Mouse (Mus musculus) liver, embryonic 11.5 days (tissue): Measurements from ENCODE around the gene Hprt. TPM values are rescaled to one million over a fixed set of nuclear protein-coding genes. Genes with fewer than 3 reads are reported as not detected.

ENCODE experiments used
- ATAC-seq: fragments of 200-750 bp; cut with Nextera tagmentation; replicated peaks from 2 replicates; pipeline ENCODE4 v1.8.0; 2017; ENCODE audit warnings: moderate number of reproducible peaks, mild to moderate bottlenecking, moderate TSS enrichment, moderate library complexity; ENCODE audit not compliant: low FRiP score
- DNase-seq: peaks from one replicate; pipeline ENCODE4 v3.0.0-alpha.2; 2017; ENCODE audit warnings: low spot score
- H3K27ac ChIP-seq: fragments of 300-500 bp; sonication (generic); 2 replicates; pipeline ENCODE4 v1.5.1; 2014; ENCODE audit warnings: mild to moderate bottlenecking, low read depth, low read length, control low read depth
- H3K27me3 ChIP-seq: fragments of 300-500 bp; sonication (generic); replicated peaks from 2 replicates; pipeline ENCODE4 v1.6.1; 2014; ENCODE audit warnings: low read length, mixed read lengths; ENCODE audit not compliant: control insufficient read depth, insufficient read depth
- H3K36me3 ChIP-seq: fragments of 300-500 bp; sonication (generic); 2 replicates; pipeline ENCODE4 v1.6.1; 2014; ENCODE audit warnings: mild to moderate bottlenecking, low read length, moderate library complexity, mixed read lengths; ENCODE audit not compliant: control insufficient read depth, insufficient read depth
- H3K4me1 ChIP-seq: fragments of 300-500 bp; sonication (generic); replicated peaks from 2 replicates; pipeline ENCODE4 v1.6.1; 2014; ENCODE audit warnings: low read length, mixed read lengths; ENCODE audit not compliant: control insufficient read depth, insufficient read depth
- H3K4me2 ChIP-seq: fragments of 300-500 bp; sonication (generic); 2 replicates; pipeline ENCODE4 v1.6.1; 2014; ENCODE audit warnings: mild to moderate bottlenecking, control low read depth, moderate library complexity
- H3K4me3 ChIP-seq: fragments of 300-500 bp; sonication (generic); 2 replicates; pipeline ENCODE4 v1.5.1; 2014; ENCODE audit warnings: low read depth, low read length, control low read depth
- H3K9ac ChIP-seq: fragments of 300-500 bp; sonication (generic); 2 replicates; pipeline ENCODE4 v1.6.1; 2014; ENCODE audit warnings: low read depth, low read length, control low read depth
- H3K9me3 ChIP-seq: fragments of 300-500 bp; sonication (generic); 2 replicates; pipeline ENCODE4 v1.6.1; 2016; ENCODE audit warnings: low read length, inconsistent platforms, mixed read lengths; ENCODE audit not compliant: control insufficient read depth
- whole genome bisulfite sequencing: fragments of 180-500 bp; shearing (Covaris S2); extraction: QIAGEN DNeasy Blood & Tissue Kit; methylation state at CpG from one replicate; pipeline ENCODE4 v1.1.7; 2014; 5-methylcytosine and 5-hydroxymethylcytosine counted together
- polyA plus RNA-seq: library from polyadenylated mRNA; unstranded; fragments of >200 nt; fragmentation: Nextera tagmentation; extraction: Ambion mirVana; gene quantifications from 2 replicates; pipeline ENCODE4 v1.2.1, GENCODE M21; 2014

Gene Hprt
- polyA plus RNA-seq, 1 experiment from 2014 or later, result 300 TPM

DNA sequence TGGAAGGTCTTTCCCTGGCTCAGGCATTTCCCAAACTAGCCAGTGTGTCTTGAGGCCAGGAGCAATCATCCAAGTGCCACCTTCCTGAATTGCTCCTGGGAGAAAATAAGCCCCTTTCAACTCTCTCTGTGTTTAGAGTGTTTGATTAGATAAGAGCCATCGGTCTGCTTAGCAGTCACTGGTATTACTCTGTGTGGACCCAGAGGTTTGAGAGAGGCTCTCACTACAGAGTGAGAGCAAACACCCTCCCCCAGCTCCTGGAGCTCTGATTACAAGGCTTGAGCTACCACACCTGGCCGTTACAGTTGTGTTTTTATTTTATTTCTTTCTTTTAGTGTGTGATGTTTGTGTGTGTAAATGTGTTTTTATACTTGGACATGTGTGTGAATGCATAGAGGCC lies 59.0 kb downstream of the Hprt start:
- H3K9ac ChIP-seq, result no peak overlapping the region
- H3K36me3 ChIP-seq, result no peaks in the 10 kb centered on the region
- no peaks in the 10 kb centered on the region; the same call in 1 of the 2 replicates for H3K4me1 ChIP-seq
- ATAC-seq, result peak; percentile 54; the same call in 1 of the 2 replicates
- 23% methylated on average over 2 of the region's 2 CpGs for WGBS
- H3K9me3 ChIP-seq, result no peaks in the 10 kb centered on the region
- no peak overlapping the region for H3K27ac ChIP-seq
- H3K4me3 ChIP-seq, result no peak overlapping the region
- H3K4me2 ChIP-seq, result no peak overlapping the region
- DNase-seq, result no peak
- H3K27me3 ChIP-seq, result no peaks in the 10 kb centered on the region

DNA sequence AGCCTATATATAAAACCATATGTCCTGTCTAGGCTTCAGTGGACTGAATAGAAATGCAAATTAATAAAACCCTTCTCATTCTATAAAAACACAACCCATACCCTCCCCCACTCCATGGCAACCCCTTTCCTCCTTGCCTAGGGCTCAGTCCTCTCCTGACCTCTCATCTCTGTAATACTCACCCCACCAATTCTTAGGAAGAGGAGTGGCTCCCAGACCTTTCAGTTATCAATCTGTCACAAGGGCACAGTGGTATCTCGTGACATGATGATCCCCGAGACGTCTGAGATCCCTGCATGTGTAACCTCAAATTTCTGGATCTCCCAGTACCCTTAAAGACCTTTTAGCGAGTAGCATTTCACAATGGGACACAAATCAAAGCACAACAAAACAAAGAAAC lies 61.3 kb downstream of the Hprt start:
- Histone ChIP-seq H3K4me1 (no peaks in the 10 kb centered on the region; the same call in 1 of the 2 replicates), H3K4me3 (no peak overlapping the region), H3K27me3 (no peaks in the 10 kb centered on the region), H3K9ac (no peak overlapping the region), H3K27ac (no peak overlapping the region), H3K4me2 (no peak overlapping the region), H3K36me3 (no peaks in the 10 kb centered on the region), H3K9me3 (no peaks in the 10 kb centered on the region)
- 33% methylated on average over 4 of the region's 4 CpGs for WGBS
- no peak for DNase-seq
- ATAC-seq, result no peak

DNA sequence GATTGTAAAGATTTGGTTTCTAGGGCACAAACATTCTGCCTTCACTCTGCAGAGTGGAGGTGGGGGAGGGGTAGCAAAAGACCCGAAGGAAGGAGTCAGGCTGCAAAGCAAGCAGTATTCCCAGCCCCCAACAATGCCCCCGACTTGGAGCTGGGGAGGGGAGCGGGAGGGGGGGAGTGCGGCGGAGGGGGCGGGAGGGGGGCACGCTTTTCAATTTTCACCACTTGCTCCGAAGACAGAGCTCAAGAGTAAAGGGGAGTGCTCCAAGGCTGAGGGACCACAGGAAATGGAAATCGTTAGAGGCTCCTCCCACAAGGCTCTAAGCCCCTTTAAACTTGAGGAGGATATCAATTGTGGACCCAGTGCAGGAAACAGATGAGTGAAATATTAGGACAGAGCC lies 62.4 kb downstream of the Hprt start:
- Histone ChIP-seq H3K4me3 (peak overlapping the region; percentile 28), H3K27me3 (no peaks in the 10 kb centered on the region)
- ATAC-seq, result 0 out of 2 replicates have a peak, but pooled peaks have one; percentile 16

DNA sequence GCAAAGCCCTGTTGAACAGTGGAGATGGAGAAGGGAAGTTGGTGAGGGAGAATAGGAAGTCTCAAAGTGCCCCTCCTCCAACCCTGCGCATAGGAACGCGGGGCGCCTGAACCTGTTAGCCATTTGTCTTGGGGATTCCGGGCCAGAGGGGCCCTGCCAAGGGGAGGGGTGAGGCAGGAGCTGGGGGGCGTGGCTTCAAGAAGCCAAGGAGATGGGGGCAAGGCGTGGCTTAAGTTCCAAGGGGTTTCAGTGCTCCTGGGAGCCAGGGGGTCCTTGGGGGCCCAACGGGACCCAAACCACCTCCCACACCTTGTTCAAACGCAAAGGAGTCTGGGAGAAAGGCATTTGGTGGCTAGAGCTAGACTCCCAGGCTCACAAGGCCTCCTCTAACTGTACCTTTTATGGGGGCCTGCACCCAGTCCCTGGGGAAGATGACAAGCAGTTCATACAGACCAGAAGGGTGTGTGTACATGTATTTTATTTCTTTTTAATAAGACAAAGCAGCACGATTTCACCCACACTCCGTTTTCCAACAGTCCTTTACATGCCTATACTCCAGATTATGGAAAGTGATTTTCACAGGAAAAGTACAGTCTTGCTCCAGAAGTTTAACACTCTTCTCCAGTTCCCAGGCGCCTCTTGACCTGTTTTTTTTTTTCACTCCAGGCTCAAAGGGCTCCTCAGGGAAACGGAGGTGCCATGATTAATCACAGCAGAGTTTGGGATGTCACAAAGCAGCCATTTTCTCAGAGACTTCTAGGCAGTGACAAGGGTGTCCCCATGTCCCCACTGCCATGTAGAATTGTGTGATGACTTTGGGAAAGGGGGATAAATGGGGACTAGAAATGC lies 64.9 kb downstream of the Hprt start:
- H3K27ac ChIP-seq, result no peak overlapping the region; the same call in 1 of the 2 replicates
- ATAC-seq, result peak; percentile 50
- H3K4me2 ChIP-seq, result peak overlapping the region; percentile 58
- H3K4me3 ChIP-seq, result peak overlapping the region; percentile 29
- WGBS, result 15% methylated on average over 11 of the region's 13 CpGs
- H3K9ac ChIP-seq, result no peak overlapping the region
- DNase-seq, result peak; percentile 65
- no peaks in the 10 kb centered on the region for H3K9me3 ChIP-seq
- no peaks in the 10 kb centered on the region for H3K36me3 ChIP-seq
- no peaks in the 10 kb centered on the region; the same call in 1 of the 2 replicates for H3K4me1 ChIP-seq
- H3K27me3 ChIP-seq, result no peaks in the 10 kb centered on the region; the same call in 1 of the 2 replicates

More for the DNA sequence above, 62.4 kb downstream of the Hprt start:
- Histone ChIP-seq H3K36me3 (no peaks in the 10 kb centered on the region), H3K27ac (no peak overlapping the region; the same call in 1 of the 2 replicates), H3K4me2 (peak overlapping the region; percentile 57), H3K4me1 (no peaks in the 10 kb centered on the region; the same call in 1 of the 2 replicates), H3K9me3 (no peaks in the 10 kb centered on the region), H3K9ac (no peak overlapping the region)
- 4% methylated on average over 9 of the region's 9 CpGs for WGBS
- peak; percentile 37 for DNase-seq

DNA sequence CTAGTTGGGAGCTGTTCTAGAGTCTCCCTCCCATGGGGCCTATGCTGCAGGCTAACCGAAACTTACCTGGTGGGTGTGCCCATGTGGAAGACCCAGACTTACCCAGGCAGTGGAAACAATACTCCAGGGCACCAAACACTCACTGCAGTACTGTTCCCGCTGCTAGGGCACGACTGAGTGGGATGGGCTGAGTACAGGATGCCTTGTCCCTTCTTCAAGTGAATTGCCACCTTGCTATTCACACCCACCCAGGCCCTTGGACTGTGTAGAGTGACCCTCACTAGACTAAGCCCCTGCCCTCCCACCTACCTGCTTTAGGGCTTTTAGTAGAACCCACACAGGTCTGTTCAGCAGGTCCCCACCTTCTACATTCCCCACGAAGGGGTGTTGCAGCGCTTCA lies 65.9 kb downstream of the Hprt start:
- no peaks in the 10 kb centered on the region for H3K9me3 ChIP-seq
- DNase-seq, result no peak
- no peaks in the 10 kb centered on the region for H3K36me3 ChIP-seq
- H3K4me2 ChIP-seq, result peak overlapping the region; percentile 27
- 70% methylated on average over 5 of the region's 5 CpGs for WGBS
- no peak overlapping the region for H3K9ac ChIP-seq
- H3K27ac ChIP-seq, result peak overlapping the region; percentile 25; the same call in 1 of the 2 replicates
- peaks cover 5% of the 10 kb centered on the region; the same call in 1 of the 2 replicates for H3K27me3 ChIP-seq
- no peak overlapping the region for H3K4me3 ChIP-seq
- no peak for ATAC-seq
- H3K4me1 ChIP-seq, result no peaks in the 10 kb centered on the region; the same call in 1 of the 2 replicates

DNA sequence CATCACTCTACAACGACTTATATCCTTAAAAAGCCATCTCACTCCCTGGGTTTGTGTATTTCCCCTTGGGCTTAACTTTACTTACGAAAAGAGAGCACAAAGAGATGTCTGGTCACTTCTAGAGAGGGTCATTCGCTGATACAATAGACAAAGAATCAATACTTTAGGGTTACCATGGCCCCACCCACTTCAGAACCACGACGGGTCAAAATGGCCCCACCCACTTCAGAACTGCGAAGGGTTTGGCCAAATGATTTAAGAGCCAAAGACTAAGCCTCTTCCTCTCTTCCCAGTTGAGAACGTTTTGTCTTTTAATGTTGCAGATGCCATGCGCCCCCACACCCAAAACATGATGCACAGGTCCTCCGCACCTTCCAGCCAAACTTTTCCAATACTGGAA lies 67.8 kb downstream of the Hprt start:
- H3K4me3 ChIP-seq, result peak overlapping the region; percentile 68
- ATAC-seq (no peak), DNase-seq (no peak)
- H3K36me3 ChIP-seq, result no peaks in the 10 kb centered on the region
- peak overlapping the region; percentile 83 for H3K9ac ChIP-seq
- no peaks in the 10 kb centered on the region for H3K9me3 ChIP-seq
- peak overlapping the region; percentile 89 for H3K27ac ChIP-seq
- H3K27me3 ChIP-seq, result peaks cover 9% of the 10 kb centered on the region
- WGBS, result 12% methylated on average over 9 of the region's 9 CpGs
- H3K4me2 ChIP-seq, result peak overlapping the region; percentile 70
- H3K4me1 ChIP-seq, result no peaks in the 10 kb centered on the region; the same call in 1 of the 2 replicates

DNA sequence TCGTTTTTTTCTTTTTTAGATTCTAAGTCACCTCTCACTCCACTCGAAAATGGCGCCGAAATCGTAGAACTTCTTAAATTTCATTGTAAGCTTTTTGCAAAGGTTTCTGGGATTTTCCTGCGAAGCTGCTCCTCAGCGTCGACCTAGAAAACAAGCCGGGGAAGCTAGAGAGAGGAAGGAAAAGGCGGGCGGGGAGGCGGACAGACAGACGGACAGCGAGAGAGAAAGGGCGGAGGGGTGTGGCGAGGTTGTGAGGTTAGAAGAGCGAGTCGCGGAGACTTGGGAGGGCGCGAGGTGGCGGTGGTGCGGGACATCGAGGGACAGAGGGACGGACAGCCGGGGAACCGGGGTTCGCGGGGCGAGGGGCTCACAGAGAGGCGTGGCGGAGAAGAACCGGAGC lies 68.7 kb downstream of the Hprt start:
- H3K4me1 ChIP-seq, result no peaks in the 10 kb centered on the region; the same call in 1 of the 2 replicates
- 13% methylated on average over 27 of the region's 33 CpGs for WGBS
- no peaks in the 10 kb centered on the region for H3K9me3 ChIP-seq
- H3K36me3 ChIP-seq, result no peaks in the 10 kb centered on the region
- H3K9ac ChIP-seq, result peak overlapping the region; percentile 83
- peak; percentile 45 for DNase-seq
- ATAC-seq, result peak; percentile 44; the same call in 1 of the 2 replicates
- H3K4me3 ChIP-seq, result peak overlapping the region; percentile 68
- H3K4me2 ChIP-seq, result peak overlapping the region; percentile 70
- H3K27ac ChIP-seq, result peak overlapping the region; percentile 89
- peaks cover 9% of the 10 kb centered on the region for H3K27me3 ChIP-seq

DNA sequence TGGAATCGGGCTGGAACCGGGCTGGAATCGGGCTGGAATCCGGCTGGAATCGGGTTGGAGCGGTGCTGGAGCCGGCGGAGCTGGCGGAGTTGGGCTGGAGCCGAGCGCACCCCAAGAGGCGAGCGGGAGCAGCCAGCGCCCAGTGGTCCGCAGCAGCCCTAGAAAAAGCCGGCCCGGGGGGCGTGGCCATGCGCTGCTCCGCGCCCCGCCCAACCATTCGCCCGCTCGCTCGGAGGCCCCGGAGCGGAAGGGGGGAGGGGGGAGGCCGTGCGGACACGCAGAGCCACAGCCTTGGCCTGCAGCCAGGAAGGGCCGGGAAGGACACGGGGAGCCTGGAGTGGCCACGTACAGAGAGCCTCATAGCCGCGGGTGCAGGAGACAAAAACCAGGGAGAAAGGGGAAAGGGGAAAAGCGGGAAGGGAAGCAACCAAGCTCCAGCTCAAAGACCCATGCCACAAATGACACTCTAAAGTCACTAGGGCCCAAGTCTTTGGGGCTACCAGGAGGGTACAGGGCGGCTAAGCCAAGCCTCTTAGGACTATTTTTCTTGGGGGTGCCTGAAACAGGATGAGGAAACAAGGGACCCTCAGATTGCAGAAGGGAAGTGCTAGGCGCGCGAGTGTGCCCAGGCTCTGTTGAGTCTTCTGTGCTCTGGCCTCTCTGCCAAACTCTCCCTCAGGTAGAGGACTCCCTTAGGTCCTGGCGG lies 69.3 kb downstream of the Hprt start:
- 10% methylated on average over 34 of the region's 42 CpGs for WGBS
- ATAC-seq (peak; percentile 88), DNase-seq (peak; percentile 84)
- Histone ChIP-seq H3K9ac (peak overlapping the region; percentile 83), H3K4me3 (peak overlapping the region; percentile 68), H3K27ac (peak overlapping the region; percentile 89), H3K4me1 (no peaks in the 10 kb centered on the region; the same call in 1 of the 2 replicates), H3K9me3 (no peaks in the 10 kb centered on the region), H3K4me2 (peak overlapping the region; percentile 70), H3K36me3 (no peaks in the 10 kb centered on the region), H3K27me3 (peaks cover 9% of the 10 kb centered on the region)
